Mouse (Mus musculus): Measurements from ENCODE around the gene Psme1. TPM values are rescaled to one million over a fixed set of nuclear protein-coding genes. Genes with fewer than 3 reads are reported as not detected.

Gene Psme1
- polyA plus RNA-seq, 1 experiment from 2014 or later, result 120 TPM

DNA sequence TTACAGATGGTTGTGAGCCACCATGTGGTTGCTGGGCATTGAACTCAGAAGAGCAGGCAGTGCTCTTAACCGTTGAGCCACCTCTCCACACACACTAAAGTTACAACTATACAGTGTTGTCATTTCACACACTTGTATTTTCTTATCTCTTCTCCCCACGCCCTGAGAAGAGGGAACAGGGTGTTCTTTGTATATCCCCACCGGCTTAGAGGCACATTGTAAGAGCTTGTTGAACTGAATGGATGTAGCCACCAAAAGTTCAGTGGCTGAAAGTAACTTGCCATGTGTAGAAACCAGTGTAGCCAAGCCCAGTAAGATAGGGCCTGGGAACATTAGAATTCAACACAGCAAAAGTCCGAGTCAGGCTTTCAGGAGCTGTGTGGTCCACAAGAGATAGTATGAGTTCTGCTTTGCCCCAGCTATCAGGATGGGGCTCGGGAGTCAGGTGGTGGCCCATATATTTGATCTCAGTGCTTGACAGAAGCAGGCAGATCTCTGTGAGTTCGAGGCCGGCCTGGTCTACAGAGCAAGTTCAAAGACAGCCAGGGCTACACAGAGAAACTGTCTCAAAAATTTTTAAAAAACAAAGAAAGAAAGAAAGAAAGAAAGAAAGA lies 36.7 kb downstream of the Psme1 start:
- no peak for ATAC-seq (ENCODE audit: low FRiP score, low read depth)
- H3K27me3 ChIP-seq (replicated peaks), result no peaks in the 10 kb centered on the region
- 80% methylated on average over 7 of the region's 7 CpGs for WGBS

GRCm38 (mm10) chr14:55615876-55616275 lies 38.0 kb downstream of the Psme1 start:
- H3K36me3 ChIP-seq, result no peaks in the 10 kb centered on the region
- no peak overlapping the region for H3K4me3 ChIP-seq
- H3K4me2 ChIP-seq (replicated peaks), result no peak overlapping the region
- no peak overlapping the region for H3K27ac ChIP-seq
- 55% methylated on average over 2 of the region's 2 CpGs for WGBS
- no peaks in the 10 kb centered on the region for H3K27me3 ChIP-seq (replicated peaks)
- H3K9ac ChIP-seq, result no peak overlapping the region
- H3K4me1 ChIP-seq, result no peaks in the 10 kb centered on the region
- H3K9me3 ChIP-seq, result no peaks in the 10 kb centered on the region
- ATAC-seq (ENCODE audit: low FRiP score, low read depth), result no peak

More for the DNA sequence above, 36.7 kb downstream of the Psme1 start:
- Histone ChIP-seq H3K4me1 (no peaks in the 10 kb centered on the region), H3K27ac (no peak overlapping the region), H3K4me2 (replicated peaks) (no peak overlapping the region), H3K36me3 (peaks cover 4% of the 10 kb centered on the region), H3K9ac (no peak overlapping the region), H3K9me3 (no peaks in the 10 kb centered on the region), H3K4me3 (no peak overlapping the region)

DNA sequence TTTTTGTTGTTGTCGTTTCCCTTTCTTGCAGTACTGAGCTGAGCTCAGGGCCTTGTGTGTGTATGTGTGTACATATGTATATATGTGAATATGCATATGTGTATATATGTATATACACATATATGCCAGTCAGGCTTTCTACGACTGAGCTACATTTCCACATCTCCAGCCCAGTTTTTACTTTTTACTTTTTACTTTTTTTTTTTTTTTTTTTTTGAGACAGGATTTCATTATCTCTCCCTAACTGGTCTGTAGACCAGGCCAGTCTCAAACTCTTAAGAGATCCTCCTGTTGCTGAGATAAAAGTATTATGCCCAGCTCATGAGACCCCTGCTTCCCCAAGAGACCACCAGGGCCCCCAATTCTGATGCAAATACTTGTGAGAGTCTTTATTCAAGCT lies 38.9 kb downstream of the Psme1 start:
- ATAC-seq (ENCODE audit: low FRiP score, low read depth), result no peak
- Histone ChIP-seq H3K4me2 (replicated peaks) (no peak overlapping the region), H3K9ac (no peak overlapping the region), H3K27ac (no peak overlapping the region), H3K4me1 (no peaks in the 10 kb centered on the region), H3K27me3 (replicated peaks) (no peaks in the 10 kb centered on the region), H3K9me3 (no peaks in the 10 kb centered on the region), H3K4me3 (no peak overlapping the region), H3K36me3 (no peaks in the 10 kb centered on the region)
- WGBS, result 90% methylated on average over 2 of the region's 2 CpGs

- ATAC-seq (ENCODE audit: low FRiP score, low read depth), result peak; percentile 83
- no peak within 1 kb of the TSS for H3K27ac ChIP-seq
Measured at GRCm38 (mm10) chr14:55617822-55618221, 39.9 kb downstream of the Psme1 start, which contains the start of gene Rec8. Gene Rec8, plus strand, starts transcription at chr14:55618037.

DNA sequence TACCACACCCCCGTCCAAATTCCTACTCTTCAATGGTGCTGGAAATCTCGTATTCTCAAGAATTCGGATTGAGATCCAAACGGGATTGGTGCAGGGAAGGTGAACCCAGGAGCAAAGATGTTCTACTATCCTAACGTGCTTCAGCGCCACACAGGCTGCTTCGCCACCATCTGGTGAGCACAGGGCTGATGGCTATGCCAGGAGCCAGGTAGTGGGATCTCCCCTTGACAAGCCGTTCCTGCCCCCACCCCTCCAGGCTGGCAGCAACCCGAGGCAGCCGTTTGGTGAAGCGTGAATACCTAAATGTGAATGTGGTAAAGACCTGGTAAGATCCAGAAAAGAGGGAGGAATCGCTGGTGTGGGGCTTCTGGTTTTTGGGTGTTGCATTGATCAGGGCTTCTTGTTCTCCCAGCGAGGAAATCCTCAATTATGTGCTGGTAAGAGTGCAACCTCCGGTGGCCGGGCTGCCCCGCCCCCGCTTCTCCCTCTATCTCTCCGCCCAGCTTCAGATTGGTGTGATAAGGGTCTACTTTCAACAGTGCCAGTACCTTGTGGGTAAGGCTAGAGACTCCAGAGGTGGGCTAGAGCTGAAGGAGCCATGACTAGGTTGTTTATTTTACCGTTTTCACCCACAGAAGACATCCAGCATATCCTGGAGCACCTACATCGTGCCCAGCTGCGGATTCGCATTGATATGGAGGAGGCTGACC lies 40.7 kb downstream of the Psme1 start:
- Histone ChIP-seq H3K4me3 (peak overlapping the region; percentile 20), H3K4me1 (no peaks in the 10 kb centered on the region), H3K9me3 (no peaks in the 10 kb centered on the region), H3K4me2 (replicated peaks) (peak overlapping the region; percentile 51), H3K36me3 (peaks cover 1% of the 10 kb centered on the region; the same call in 1 of the 2 replicates), H3K27me3 (replicated peaks) (no peaks in the 10 kb centered on the region), H3K27ac (no peak overlapping the region), H3K9ac (peak overlapping the region; percentile 40; the same call in 1 of the 2 replicates)
- no peak for ATAC-seq (ENCODE audit: low FRiP score, low read depth)
- 52% methylated on average over 22 of the region's 22 CpGs for WGBS

More at GRCm38 (mm10) chr14:55617822-55618221, 39.9 kb downstream of the Psme1 start, which contains the start of gene Rec8:
- H3K4me1 ChIP-seq, result no peaks in the 10 kb centered on the region
- H3K9ac ChIP-seq, result peak within 1 kb of the TSS; percentile 40; the same call in 1 of the 2 replicates
- 22% methylated on average over 21 of the region's 21 CpGs for WGBS
- no peaks in the 10 kb centered on the region for H3K36me3 ChIP-seq
- H3K4me2 ChIP-seq (replicated peaks), result peak within 1 kb of the TSS; percentile 51
- H3K9me3 ChIP-seq, result no peaks in the 10 kb centered on the region
- H3K4me3 ChIP-seq, result peak within 1 kb of the TSS; percentile 20
- H3K27me3 ChIP-seq (replicated peaks), result no peaks in the 10 kb centered on the region

DNA sequence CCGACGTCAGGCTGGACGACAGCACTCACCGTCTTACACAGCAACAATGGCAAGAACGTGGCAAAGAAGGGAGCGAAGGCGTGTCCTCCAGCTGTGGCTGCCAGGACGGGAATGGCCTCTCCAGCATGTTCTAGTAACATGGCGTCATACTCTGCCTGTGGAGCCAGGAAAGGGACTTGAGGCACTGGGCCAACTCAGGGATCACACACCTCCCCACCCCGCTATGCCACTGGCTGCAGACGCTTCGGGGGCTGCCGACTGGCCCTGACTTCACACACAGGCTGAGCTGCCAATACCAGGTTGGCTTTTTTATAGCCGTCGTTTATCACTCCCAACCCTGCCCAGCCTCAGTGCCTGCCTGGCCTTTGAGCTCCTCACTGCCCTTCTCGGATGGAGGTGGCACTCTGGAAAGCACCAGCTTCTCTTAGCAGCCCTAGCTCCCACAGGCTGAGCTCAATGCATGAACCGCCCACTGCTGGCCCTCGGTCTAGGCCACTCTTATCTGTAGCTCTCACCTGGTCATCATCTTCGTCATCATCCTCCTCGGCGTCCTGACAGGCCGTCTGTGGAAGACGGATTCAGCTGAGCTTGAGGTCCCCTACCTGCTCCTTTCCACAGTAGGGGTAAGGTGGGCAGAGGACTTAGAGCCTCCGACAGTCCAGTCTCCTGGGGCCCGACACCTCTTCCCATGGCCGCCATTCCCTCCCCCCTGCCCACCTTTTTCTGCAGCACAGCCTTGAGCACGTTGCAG lies 50.3 kb downstream of the Psme1 start:
- H3K27me3 ChIP-seq (replicated peaks), result no peaks in the 10 kb centered on the region
- no peak overlapping the region for H3K27ac ChIP-seq
- 83% methylated on average over 27 of the region's 27 CpGs for WGBS
- H3K4me2 ChIP-seq (replicated peaks), result no peak overlapping the region
- no peaks in the 10 kb centered on the region for H3K9me3 ChIP-seq
- H3K4me1 ChIP-seq, result no peaks in the 10 kb centered on the region
- ATAC-seq (ENCODE audit: low FRiP score, low read depth), result no peak
- no peak overlapping the region for H3K9ac ChIP-seq
- H3K4me3 ChIP-seq, result no peak overlapping the region
- H3K36me3 ChIP-seq, result peaks cover 97% of the 10 kb centered on the region

- peaks cover 5% of the 10 kb centered on the region for H3K4me1 ChIP-seq
- H3K4me3 ChIP-seq, result no peak overlapping the region
- 57% methylated on average over 5 of the region's 5 CpGs for WGBS
- H3K27ac ChIP-seq, result no peak overlapping the region
- 0 out of 2 replicates have a peak overlapping the region, but pooled peaks have one; percentile 5 for H3K9ac ChIP-seq
- no peaks in the 10 kb centered on the region for H3K27me3 ChIP-seq (replicated peaks)
- H3K4me2 ChIP-seq (replicated peaks), result no peak overlapping the region
- no peak for ATAC-seq (ENCODE audit: low FRiP score, low read depth)
- no peaks in the 10 kb centered on the region for H3K9me3 ChIP-seq
- peaks cover 98% of the 10 kb centered on the region for H3K36me3 ChIP-seq
Measured at GRCm38 (mm10) chr14:55629312-55629711, 51.4 kb downstream of the Psme1 start.

Other genes starting within 250 kb of the Psme1 start
- gene Dhrs4, start 99.4 kb upstream of the Psme1 start, polyA plus RNA-seq (2016; fragmentation: Nextera tagmentation; extraction: Ambion mirVana), result 41.5 and 41.7 TPM in 2 replicates
- gene Carmil3, start 87.5 kb upstream of the Psme1 start, polyA plus RNA-seq (2016; fragmentation: Nextera tagmentation; extraction: Ambion mirVana), result 16.1 and 16.8 TPM in 2 replicates
- 1.4 and 2.4 TPM in 2 replicates for gene Cpne6, start 67.7 kb upstream of the Psme1 start, polyA plus RNA-seq (2016; fragmentation: Nextera tagmentation; extraction: Ambion mirVana)
- 0.10 and 0.19 TPM in 2 replicates for gene Nrl, start 53.1 kb upstream of the Psme1 start, polyA plus RNA-seq (2016; fragmentation: Nextera tagmentation; extraction: Ambion mirVana)
- gene Pck2, start 37.9 kb upstream of the Psme1 start, polyA plus RNA-seq (2016; fragmentation: Nextera tagmentation; extraction: Ambion mirVana), result 18.2 and 21.0 TPM in 2 replicates
- gene Dcaf11, start 18.1 kb upstream of the Psme1 start, polyA plus RNA-seq (2016; fragmentation: Nextera tagmentation; extraction: Ambion mirVana), result 103 and 105 TPM in 2 replicates
- gene A730061H03Rik, start 17.7 kb upstream of the Psme1 start, polyA plus RNA-seq (2016; fragmentation: Nextera tagmentation; extraction: Ambion mirVana), result not detected in 2 replicates
- 4.0 and 4.3 TPM in 2 replicates for gene Fitm1, start 2.5 kb upstream of the Psme1 start, polyA plus RNA-seq (2016; fragmentation: Nextera tagmentation; extraction: Ambion mirVana)
- 8.9 and 12.7 TPM in 2 replicates for gene Emc9, start 7.2 kb downstream of the Psme1 start, polyA plus RNA-seq (2016; fragmentation: Nextera tagmentation; extraction: Ambion mirVana)
- gene Psme2, start 13.0 kb downstream of the Psme1 start, polyA plus RNA-seq (2016; fragmentation: Nextera tagmentation; extraction: Ambion mirVana), result 212 and 223 TPM in 2 replicates
- 17.8 and 21.0 TPM in 2 replicates for gene Rnf31, start 13.6 kb downstream of the Psme1 start, polyA plus RNA-seq (2016; fragmentation: Nextera tagmentation; extraction: Ambion mirVana)
- gene Irf9, start 25.4 kb downstream of the Psme1 start, polyA plus RNA-seq (2016; fragmentation: Nextera tagmentation; extraction: Ambion mirVana), result 8.8 and 9.0 TPM in 2 replicates
- gene Rec8, start 39.9 kb downstream of the Psme1 start, polyA plus RNA-seq (2016; fragmentation: Nextera tagmentation; extraction: Ambion mirVana), result 20.6 and 22.8 TPM in 2 replicates
- 73.7 and 85.6 TPM in 2 replicates for gene Ipo4, start 57.8 kb downstream of the Psme1 start, polyA plus RNA-seq (2016; fragmentation: Nextera tagmentation; extraction: Ambion mirVana)
- gene Gm49378, start 59.8 kb downstream of the Psme1 start, polyA plus RNA-seq (2016; fragmentation: Nextera tagmentation; extraction: Ambion mirVana), result 2.1 and 3.6 TPM in 2 replicates
- gene Tm9sf1, start 65.7 kb downstream of the Psme1 start, polyA plus RNA-seq (2016; fragmentation: Nextera tagmentation; extraction: Ambion mirVana), result 62.7 and 68.6 TPM in 2 replicates
- 0.53 and 0.77 TPM in 2 replicates for gene Tssk4, start 72.1 kb downstream of the Psme1 start, polyA plus RNA-seq (2016; fragmentation: Nextera tagmentation; extraction: Ambion mirVana)
- gene Mdp1, start 82.4 kb downstream of the Psme1 start, polyA plus RNA-seq (2016; fragmentation: Nextera tagmentation; extraction: Ambion mirVana), result 70.1 and 71.0 TPM in 2 replicates
- 60.7 and 61.6 TPM in 2 replicates for gene Gmpr2, start 93.8 kb downstream of the Psme1 start, polyA plus RNA-seq (2016; fragmentation: Nextera tagmentation; extraction: Ambion mirVana)
- gene Nedd8, start 94.0 kb downstream of the Psme1 start, polyA plus RNA-seq (2016; fragmentation: Nextera tagmentation; extraction: Ambion mirVana), result 555 and 567 TPM in 2 replicates
- 44.1 and 45.7 TPM in 2 replicates for gene Tinf2, start 103.7 kb downstream of the Psme1 start, polyA plus RNA-seq (2016; fragmentation: Nextera tagmentation; extraction: Ambion mirVana)
- 0.34 and 0.36 TPM in 2 replicates for gene Tgm1, start 135.8 kb downstream of the Psme1 start, polyA plus RNA-seq (2016; fragmentation: Nextera tagmentation; extraction: Ambion mirVana)
- gene Rabggta, start 144.1 kb downstream of the Psme1 start, polyA plus RNA-seq (2016; fragmentation: Nextera tagmentation; extraction: Ambion mirVana), result 42.0 and 46.3 TPM in 2 replicates
- 74.1 and 81.8 TPM in 2 replicates for gene Dhrs1, start 167.6 kb downstream of the Psme1 start, polyA plus RNA-seq (2016; fragmentation: Nextera tagmentation; extraction: Ambion mirVana)
- 44.2 and 47.0 TPM in 2 replicates for gene Nop9, start 167.6 kb downstream of the Psme1 start, polyA plus RNA-seq (2016; fragmentation: Nextera tagmentation; extraction: Ambion mirVana)
- 0.30 TPM in 1 of 2 replicates, not detected in the other for gene Cideb, start 180.3 kb downstream of the Psme1 start, polyA plus RNA-seq (2016; fragmentation: Nextera tagmentation; extraction: Ambion mirVana)
- 0.37 and 0.52 TPM in 2 replicates for gene Ltb4r2, start 183.3 kb downstream of the Psme1 start, polyA plus RNA-seq (2016; fragmentation: Nextera tagmentation; extraction: Ambion mirVana)
- gene Ltb4r1, start 187.8 kb downstream of the Psme1 start, polyA plus RNA-seq (2016; fragmentation: Nextera tagmentation; extraction: Ambion mirVana), result 0.23 and 0.37 TPM in 2 replicates
- gene Adcy4, start 206.0 kb downstream of the Psme1 start, polyA plus RNA-seq (2016; fragmentation: Nextera tagmentation; extraction: Ambion mirVana), result 9.2 and 10.1 TPM in 2 replicates
- gene Ripk3, start 210.7 kb downstream of the Psme1 start, polyA plus RNA-seq (2016; fragmentation: Nextera tagmentation; extraction: Ambion mirVana), result 7.9 and 8.7 TPM in 2 replicates
- gene Nfatc4, start 245.0 kb downstream of the Psme1 start, polyA plus RNA-seq (2016; fragmentation: Nextera tagmentation; extraction: Ambion mirVana), result 22.0 and 24.8 TPM in 2 replicates

Measured in neural tube, embryonic 12.5 days (tissue).